Mouse (Mus musculus) megakaryocyte, embryonic 14.5 days (primary cell): ENCODE results near the gene Ccser1.

Experiments
- FLI1 ChIP-seq: IDR thresholded peaks from 2 replicates; pipeline ENCODE4 v1.6.1; 2012; ENCODE audit warnings: low read length, inconsistent platforms, mixed read lengths
- GATA1 ChIP-seq: IDR thresholded peaks from 3 replicates; pipeline ENCODE4 v1.6.1; 2012; ENCODE audit warnings: mixed read lengths, low read length, inconsistent platforms, borderline replicate concordance

DNA sequence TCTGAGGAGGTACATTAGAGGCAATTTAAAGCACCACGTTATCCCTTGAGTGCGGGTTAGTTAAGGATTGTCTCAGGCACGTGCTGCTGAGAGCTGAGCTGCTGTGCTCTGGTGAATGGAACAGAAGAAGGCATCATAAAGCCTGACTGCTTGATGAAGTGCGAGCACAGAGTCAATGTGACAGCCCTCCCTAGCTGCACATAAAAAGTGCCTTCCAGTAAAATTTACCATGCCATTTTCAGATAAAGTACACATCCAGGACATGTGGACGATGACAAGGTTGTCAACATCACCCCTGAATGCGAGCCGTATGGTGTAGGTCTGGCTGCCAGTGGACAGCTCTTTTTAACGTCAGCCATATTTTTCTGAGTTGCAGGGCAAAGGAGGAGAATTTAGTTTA is 35.6 kb downstream of the Ccser1 start:
- TF ChIP-seq GATA1 (no peak), FLI1 (no peak)
